Mouse (Mus musculus): Measurements from ENCODE around the gene Tulp2. TPM values are rescaled to one million over a fixed set of nuclear protein-coding genes. Genes with fewer than 3 reads are reported as not detected.

Tulp2 gene
- polyA plus RNA-seq, 1 experiment from 2014 or later = 2.3 TPM

DNA sequence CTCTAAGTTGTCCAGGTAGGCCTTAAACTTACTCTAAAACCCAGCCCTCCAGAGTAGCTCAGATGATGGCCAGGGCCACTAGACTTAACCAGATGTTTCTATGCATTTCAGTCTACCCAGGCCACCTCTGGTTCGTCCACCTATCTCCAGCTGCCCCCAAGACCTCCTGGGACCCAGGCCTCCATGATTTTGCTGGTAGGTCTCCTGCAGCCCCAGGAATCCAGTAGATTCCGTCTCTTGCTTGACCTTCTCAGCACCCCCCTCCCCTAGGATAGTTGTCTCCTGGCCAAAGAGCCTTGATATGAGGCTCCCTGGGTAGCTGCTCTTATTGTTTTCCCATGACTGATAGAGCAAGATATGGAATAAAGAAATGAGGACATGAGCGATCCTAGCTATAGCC lies 57.4 kb downstream of the Tulp2 start:
- H3K27ac ChIP-seq (ENCODE audit: low read depth) = no peak overlapping the region
- WGBS = 79% methylated on average over 3 of the region's 3 CpGs
- ATAC-seq (replicated peaks; ENCODE audit: low FRiP score, low TSS enrichment, low read depth) (no peak), DNase-seq (ENCODE audit: low spot score) (no peak)
- H3K9ac ChIP-seq (ENCODE audit: low read length) = no peak overlapping the region
- no peak overlapping the region; the same call in 1 of the 2 replicates for H3K4me2 ChIP-seq (ENCODE audit: low read length)
- H3K9me3 ChIP-seq (ENCODE audit: control insufficient read depth, low read length) = no peaks in the 10 kb centered on the region
- H3K4me1 ChIP-seq (replicated peaks; ENCODE audit: control insufficient read depth, insufficient read depth, low read length) = no peaks in the 10 kb centered on the region; the same call in 1 of the 2 replicates
- no peak overlapping the region for H3K4me3 ChIP-seq (ENCODE audit: low read depth, low read length)
- H3K36me3 ChIP-seq (ENCODE audit: control insufficient read depth, insufficient read depth, low read length) = no peaks in the 10 kb centered on the region
- H3K27me3 ChIP-seq (replicated peaks; ENCODE audit: control insufficient read depth, insufficient read depth, low read length) = no peaks in the 10 kb centered on the region

DNA sequence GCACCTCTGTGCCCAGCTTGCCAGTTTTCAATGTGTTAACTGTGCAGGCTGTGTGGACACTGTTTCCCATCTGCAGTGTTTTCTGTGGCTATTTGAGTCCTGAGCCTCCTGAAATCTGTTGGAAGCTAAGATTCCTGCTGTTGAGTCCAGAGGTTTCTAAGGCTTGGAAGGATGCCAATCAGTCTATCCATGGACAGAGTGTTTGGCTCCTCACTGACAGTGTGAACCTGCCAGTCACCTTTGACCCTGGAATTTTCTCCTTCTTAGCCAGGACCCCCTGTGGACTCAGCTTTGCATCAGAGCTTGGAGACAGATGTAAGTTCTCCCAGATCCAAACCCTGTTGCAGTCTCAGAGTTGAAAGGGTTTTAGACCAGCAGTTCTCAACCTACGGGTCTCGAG lies 58.5 kb downstream of the Tulp2 start:
- Histone ChIP-seq H3K9me3 (ENCODE audit: control insufficient read depth, low read length) (no peaks in the 10 kb centered on the region), H3K4me2 (ENCODE audit: low read length) (no peak overlapping the region), H3K27ac (ENCODE audit: low read depth) (no peak overlapping the region), H3K36me3 (ENCODE audit: control insufficient read depth, insufficient read depth, low read length) (no peaks in the 10 kb centered on the region), H3K4me1 (replicated peaks; ENCODE audit: control insufficient read depth, insufficient read depth, low read length) (no peaks in the 10 kb centered on the region; the same call in 1 of the 2 replicates), H3K27me3 (replicated peaks; ENCODE audit: control insufficient read depth, insufficient read depth, low read length) (no peaks in the 10 kb centered on the region), H3K9ac (ENCODE audit: low read length) (no peak overlapping the region), H3K4me3 (ENCODE audit: low read depth, low read length) (no peak overlapping the region)
- no peak for DNase-seq (ENCODE audit: low spot score)
- ATAC-seq (replicated peaks; ENCODE audit: low FRiP score, low TSS enrichment, low read depth) = no peak
- WGBS = 70% methylated on average over 2 of the region's 2 CpGs

- no peak overlapping the region for H3K27ac ChIP-seq (ENCODE audit: low read depth)
- H3K9ac ChIP-seq (ENCODE audit: low read length) = no peak overlapping the region
- H3K4me2 ChIP-seq (ENCODE audit: low read length) = no peak overlapping the region
- no peaks in the 10 kb centered on the region for H3K27me3 ChIP-seq (replicated peaks; ENCODE audit: control insufficient read depth, insufficient read depth, low read length)
- DNase-seq (ENCODE audit: low spot score) = no peak
- no peak for ATAC-seq (replicated peaks; ENCODE audit: low FRiP score, low TSS enrichment, low read depth)
- H3K9me3 ChIP-seq (ENCODE audit: control insufficient read depth, low read length) = no peaks in the 10 kb centered on the region
- H3K4me1 ChIP-seq (replicated peaks; ENCODE audit: control insufficient read depth, insufficient read depth, low read length) = no peaks in the 10 kb centered on the region
- no peak overlapping the region for H3K4me3 ChIP-seq (ENCODE audit: low read depth, low read length)
- no peaks in the 10 kb centered on the region for H3K36me3 ChIP-seq (ENCODE audit: control insufficient read depth, insufficient read depth, low read length)
- WGBS = 89% methylated on average over 1 of the region's 1 CpGs
Observed at GRCm38 (mm10) chr7:45544525-45544924, 62.8 kb downstream of the Tulp2 start.

- ATAC-seq (replicated peaks; ENCODE audit: low FRiP score, low TSS enrichment, low read depth) (no peak), DNase-seq (ENCODE audit: low spot score) (no peak)
- Histone ChIP-seq H3K4me3 (ENCODE audit: low read depth, low read length) (no peak overlapping the region), H3K36me3 (ENCODE audit: control insufficient read depth, insufficient read depth, low read length) (no peaks in the 10 kb centered on the region), H3K4me1 (replicated peaks; ENCODE audit: control insufficient read depth, insufficient read depth, low read length) (no peaks in the 10 kb centered on the region), H3K4me2 (ENCODE audit: low read length) (no peak overlapping the region), H3K27ac (ENCODE audit: low read depth) (no peak overlapping the region), H3K27me3 (replicated peaks; ENCODE audit: control insufficient read depth, insufficient read depth, low read length) (no peaks in the 10 kb centered on the region), H3K9me3 (ENCODE audit: control insufficient read depth, low read length) (no peaks in the 10 kb centered on the region), H3K9ac (ENCODE audit: low read length) (no peak overlapping the region)
- WGBS = 86% methylated on average over 16 of the region's 16 CpGs
Observed at GRCm38 (mm10) chr7:45549641-45550436, 68.2 kb downstream of the Tulp2 start.

DNA sequence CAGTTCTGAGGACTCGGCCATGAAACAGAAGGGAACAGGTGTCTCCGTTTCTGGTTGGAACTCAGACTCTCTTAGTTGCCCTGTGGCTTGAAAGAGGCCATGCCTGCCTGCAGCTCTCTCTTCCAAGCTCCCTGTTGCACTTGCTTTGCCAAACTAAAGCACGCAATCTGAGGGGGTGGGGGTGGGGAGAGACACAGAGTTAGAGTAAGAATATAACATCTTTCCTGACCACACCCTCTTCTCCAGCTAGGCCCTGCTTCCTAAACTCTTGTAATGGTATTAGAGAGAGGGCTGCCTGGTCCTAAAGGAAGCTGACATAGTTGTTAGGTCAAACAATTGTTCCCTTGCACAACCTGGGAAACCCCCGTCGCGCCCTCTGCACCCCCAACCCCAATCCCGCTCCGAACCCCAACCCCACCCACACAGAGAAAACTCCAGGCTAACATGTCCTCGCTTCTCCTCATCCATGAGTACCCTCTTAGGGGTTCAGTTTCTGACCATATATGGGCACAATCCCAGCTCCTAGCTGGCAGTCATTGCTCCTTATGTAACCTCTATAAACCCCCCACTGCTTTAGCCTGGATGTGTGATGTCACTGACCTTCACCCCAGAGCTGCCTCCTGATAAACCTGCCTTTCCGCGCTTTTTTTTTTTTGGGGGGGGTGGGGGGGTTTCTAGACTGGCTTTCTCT lies 69.3 kb downstream of the Tulp2 start:
- no peak for ATAC-seq (replicated peaks; ENCODE audit: low FRiP score, low TSS enrichment, low read depth)
- Histone ChIP-seq H3K4me1 (replicated peaks; ENCODE audit: control insufficient read depth, insufficient read depth, low read length) (no peaks in the 10 kb centered on the region), H3K4me3 (ENCODE audit: low read depth, low read length) (no peak overlapping the region), H3K27ac (ENCODE audit: low read depth) (no peak overlapping the region), H3K9ac (ENCODE audit: low read length) (no peak overlapping the region), H3K36me3 (ENCODE audit: control insufficient read depth, insufficient read depth, low read length) (no peaks in the 10 kb centered on the region), H3K27me3 (replicated peaks; ENCODE audit: control insufficient read depth, insufficient read depth, low read length) (no peaks in the 10 kb centered on the region), H3K9me3 (ENCODE audit: control insufficient read depth, low read length) (no peaks in the 10 kb centered on the region), H3K4me2 (ENCODE audit: low read length) (no peak overlapping the region)
- DNase-seq (ENCODE audit: low spot score) = no peak
- WGBS = 65% methylated on average over 11 of the region's 11 CpGs

DNA sequence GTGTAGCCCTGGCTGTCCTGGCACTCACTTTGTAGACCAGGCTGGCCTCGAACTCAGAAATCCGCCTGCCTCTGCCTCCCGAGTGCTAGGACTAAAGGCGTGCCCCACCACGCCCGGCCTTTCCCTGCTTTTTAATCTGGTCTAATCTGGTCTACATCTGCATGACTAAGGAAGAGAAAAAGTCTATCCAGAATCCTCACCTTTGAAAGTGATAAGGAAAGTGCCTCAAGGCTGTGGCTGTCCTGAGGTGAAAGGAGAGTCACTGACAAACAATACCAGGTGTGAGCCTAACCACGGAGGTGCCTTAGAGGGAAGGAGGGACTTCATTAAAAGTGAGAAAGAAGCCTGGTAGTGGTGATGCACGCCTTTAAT lies 69.8 kb downstream of the Tulp2 start:
- Histone ChIP-seq H3K9me3 (ENCODE audit: control insufficient read depth, low read length) (no peaks in the 10 kb centered on the region), H3K27me3 (replicated peaks; ENCODE audit: control insufficient read depth, insufficient read depth, low read length) (no peaks in the 10 kb centered on the region), H3K4me3 (ENCODE audit: low read depth, low read length) (no peak overlapping the region), H3K36me3 (ENCODE audit: control insufficient read depth, insufficient read depth, low read length) (no peaks in the 10 kb centered on the region), H3K4me1 (replicated peaks; ENCODE audit: control insufficient read depth, insufficient read depth, low read length) (no peaks in the 10 kb centered on the region), H3K9ac (ENCODE audit: low read length) (no peak overlapping the region), H3K27ac (ENCODE audit: low read depth) (no peak overlapping the region), H3K4me2 (ENCODE audit: low read length) (no peak overlapping the region)
- ATAC-seq (replicated peaks; ENCODE audit: low FRiP score, low TSS enrichment, low read depth) (no peak), DNase-seq (ENCODE audit: low spot score) (no peak)
- 75% methylated on average over 8 of the region's 8 CpGs for WGBS

DNA sequence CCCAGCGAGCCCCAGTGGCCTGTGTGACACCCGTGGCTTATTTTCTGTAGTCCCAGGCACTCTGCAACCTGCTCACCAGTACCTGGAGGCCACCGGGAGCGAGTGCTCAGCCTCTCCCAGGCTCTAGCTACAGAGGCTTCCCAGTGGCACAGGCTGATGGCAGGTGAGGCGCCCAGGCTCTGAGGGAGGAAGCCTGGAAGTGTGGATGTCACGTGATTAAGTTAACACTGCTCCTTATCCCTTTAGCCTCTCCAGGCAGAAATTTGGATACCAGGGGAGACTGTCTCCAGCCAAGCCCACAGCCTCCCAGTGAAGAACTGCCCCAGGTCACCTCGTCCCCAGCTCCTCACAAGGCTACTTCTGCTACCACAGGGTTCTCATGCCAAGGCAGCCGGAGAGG lies 71.8 kb downstream of the Tulp2 start:
- Histone ChIP-seq H3K4me1 (replicated peaks; ENCODE audit: control insufficient read depth, insufficient read depth, low read length) (no peaks in the 10 kb centered on the region), H3K9ac (ENCODE audit: low read length) (no peak overlapping the region), H3K27me3 (replicated peaks; ENCODE audit: control insufficient read depth, insufficient read depth, low read length) (no peaks in the 10 kb centered on the region), H3K36me3 (ENCODE audit: control insufficient read depth, insufficient read depth, low read length) (no peaks in the 10 kb centered on the region), H3K4me2 (ENCODE audit: low read length) (no peak overlapping the region), H3K4me3 (ENCODE audit: low read depth, low read length) (no peak overlapping the region), H3K9me3 (ENCODE audit: control insufficient read depth, low read length) (no peaks in the 10 kb centered on the region), H3K27ac (ENCODE audit: low read depth) (no peak overlapping the region)
- DNase-seq (ENCODE audit: low spot score) (no peak), ATAC-seq (replicated peaks; ENCODE audit: low FRiP score, low TSS enrichment, low read depth) (no peak)
- 68% methylated on average over 8 of the region's 8 CpGs for WGBS

DNA sequence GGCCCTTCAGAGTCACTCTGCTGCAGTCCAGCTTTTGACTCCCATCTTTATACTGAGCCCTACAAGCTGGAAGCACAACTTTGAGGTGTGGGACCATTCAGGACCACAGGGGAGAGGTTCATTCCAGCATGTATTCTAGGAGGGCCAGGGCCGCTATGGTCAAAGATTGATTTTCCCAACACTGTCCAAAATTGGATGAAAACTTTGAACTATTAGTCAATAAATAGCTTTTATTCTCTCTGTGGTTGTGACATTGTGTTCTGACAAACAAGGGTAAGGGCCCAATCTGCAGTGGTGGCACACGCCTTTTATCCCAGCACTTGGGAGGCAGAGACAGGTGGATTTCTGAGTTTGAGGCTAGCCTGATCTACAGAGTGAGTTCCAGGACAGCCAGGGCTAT lies 72.3 kb downstream of the Tulp2 start:
- no peak overlapping the region for H3K4me3 ChIP-seq (ENCODE audit: low read depth, low read length)
- 92% methylated on average over 2 of the region's 2 CpGs for WGBS
- no peak overlapping the region for H3K9ac ChIP-seq (ENCODE audit: low read length)
- H3K27ac ChIP-seq (ENCODE audit: low read depth) = no peak overlapping the region
- ATAC-seq (replicated peaks; ENCODE audit: low FRiP score, low TSS enrichment, low read depth) (no peak), DNase-seq (ENCODE audit: low spot score) (no peak)
- no peaks in the 10 kb centered on the region for H3K36me3 ChIP-seq (ENCODE audit: control insufficient read depth, insufficient read depth, low read length)
- no peaks in the 10 kb centered on the region for H3K27me3 ChIP-seq (replicated peaks; ENCODE audit: control insufficient read depth, insufficient read depth, low read length)
- H3K4me1 ChIP-seq (replicated peaks; ENCODE audit: control insufficient read depth, insufficient read depth, low read length) = no peaks in the 10 kb centered on the region
- no peak overlapping the region for H3K4me2 ChIP-seq (ENCODE audit: low read length)
- no peaks in the 10 kb centered on the region for H3K9me3 ChIP-seq (ENCODE audit: control insufficient read depth, low read length)

DNA sequence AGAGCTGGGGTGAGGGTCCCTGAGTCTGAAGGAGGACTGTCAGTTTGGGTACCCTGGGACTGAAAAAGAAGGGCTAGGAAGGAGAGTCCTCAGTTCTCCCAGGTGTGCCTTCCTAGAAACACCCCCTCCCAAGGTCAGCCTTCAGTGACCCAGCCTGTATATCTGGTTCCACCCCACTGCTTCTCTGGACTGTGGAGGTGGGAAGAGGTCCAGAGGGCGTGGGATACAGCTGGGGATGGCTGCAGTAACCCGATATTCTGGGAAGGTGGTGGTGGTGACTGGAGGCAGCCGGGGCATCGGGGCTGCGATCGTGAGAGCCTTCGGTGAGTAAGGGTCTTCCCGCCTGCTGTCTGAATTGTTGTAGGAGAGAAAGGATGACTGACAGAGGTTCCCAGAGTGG lies 73.1 kb downstream of the Tulp2 start, which contains the start of gene Hsd17b14:
TSS of gene Hsd17b14 (plus strand) at position 150 of the 400 bp plus-strand sequence.
- 0 out of 2 replicates have a peak, but pooled peaks cover 2% of the 10 kb centered on the region for H3K4me1 ChIP-seq (replicated peaks; ENCODE audit: control insufficient read depth, insufficient read depth, low read length)
- no peak within 1 kb of the TSS for H3K27ac ChIP-seq (ENCODE audit: low read depth)
- no peak for DNase-seq (ENCODE audit: low spot score)
- no peaks in the 10 kb centered on the region for H3K27me3 ChIP-seq (replicated peaks; ENCODE audit: control insufficient read depth, insufficient read depth, low read length)
- no peaks in the 10 kb centered on the region for H3K9me3 ChIP-seq (ENCODE audit: control insufficient read depth, low read length)
- no peak within 1 kb of the TSS for H3K4me3 ChIP-seq (ENCODE audit: low read depth, low read length)
- 38% methylated on average over 8 of the region's 8 CpGs for WGBS
- ATAC-seq (replicated peaks; ENCODE audit: low FRiP score, low TSS enrichment, low read depth) = no peak
- H3K36me3 ChIP-seq (ENCODE audit: control insufficient read depth, insufficient read depth, low read length) = no peaks in the 10 kb centered on the region
- H3K9ac ChIP-seq (ENCODE audit: low read length) = no peak within 1 kb of the TSS
- H3K4me2 ChIP-seq (ENCODE audit: low read length) = no peak within 1 kb of the TSS
